Mouse (Mus musculus): ENCODE results near the gene Adgrb3. TPM values are rescaled to one million over a fixed set of nuclear protein-coding genes. Genes with fewer than 3 reads are reported as not detected.

Gene Adgrb3
- polyA plus RNA-seq, 1 experiment from 2014 or later = 40.0 TPM

- H3K9me3 ChIP-seq (replicated peaks; ENCODE audit: control insufficient read depth, low read length) = no peaks in the 10 kb centered on the region
- peak overlapping the region; percentile 62 for H3K4me2 ChIP-seq (ENCODE audit: low read length)
- H3K36me3 ChIP-seq (ENCODE audit: control insufficient read depth, insufficient read depth, low read length) = no peaks in the 10 kb centered on the region
- H3K27me3 ChIP-seq (replicated peaks; ENCODE audit: control insufficient read depth, insufficient read depth, low read length) = no peaks in the 10 kb centered on the region
- DNase-seq (ENCODE audit: low spot score) = no peak
- no peak for ATAC-seq
- peak overlapping the region; percentile 77 for H3K9ac ChIP-seq (ENCODE audit: low read length)
- WGBS = 60% methylated on average over 9 of the region's 9 CpGs
- H3K27ac ChIP-seq (ENCODE audit: low read depth, low read length) = no peak overlapping the region
- H3K4me3 ChIP-seq (ENCODE audit: low read depth, low read length) = peak overlapping the region; percentile 63
- H3K4me1 ChIP-seq (ENCODE audit: control insufficient read depth, insufficient read depth, low read length) = peaks cover 26% of the 10 kb centered on the region
Observed at GRCm38 (mm10) chr1:25828071-25828755, 1.3 kb downstream of the Adgrb3 start.

GRCm38 (mm10) chr1:25827436-25827835, 2.1 kb downstream of the Adgrb3 start:
- DNase-seq (ENCODE audit: low spot score) = no peak
- peaks cover 26% of the 10 kb centered on the region for H3K4me1 ChIP-seq (ENCODE audit: control insufficient read depth, insufficient read depth, low read length)

GRCm38 (mm10) chr1:25826771-25827170, 2.7 kb downstream of the Adgrb3 start:
- Histone ChIP-seq H3K27ac (ENCODE audit: low read depth, low read length) (no peak overlapping the region), H3K9me3 (replicated peaks; ENCODE audit: control insufficient read depth, low read length) (no peaks in the 10 kb centered on the region), H3K9ac (ENCODE audit: low read length) (no peak overlapping the region; the same call in 1 of the 2 replicates), H3K27me3 (replicated peaks; ENCODE audit: control insufficient read depth, insufficient read depth, low read length) (no peaks in the 10 kb centered on the region), H3K36me3 (ENCODE audit: control insufficient read depth, insufficient read depth, low read length) (no peaks in the 10 kb centered on the region), H3K4me3 (ENCODE audit: low read depth, low read length) (peak overlapping the region; percentile 63; the same call in 1 of the 2 replicates), H3K4me1 (ENCODE audit: control insufficient read depth, insufficient read depth, low read length) (peaks cover 25% of the 10 kb centered on the region), H3K4me2 (ENCODE audit: low read length) (peak overlapping the region; percentile 62)
- WGBS = 9% methylated on average over 7 of the region's 7 CpGs
- ATAC-seq (no peak), DNase-seq (ENCODE audit: low spot score) (peak; percentile 79)

More at GRCm38 (mm10) chr1:25827436-25827835, 2.1 kb downstream of the Adgrb3 start:
- H3K9ac ChIP-seq (ENCODE audit: low read length) = peak overlapping the region; percentile 35; the same call in 1 of the 2 replicates
- H3K4me2 ChIP-seq (ENCODE audit: low read length) = peak overlapping the region; percentile 62
- H3K27ac ChIP-seq (ENCODE audit: low read depth, low read length) = no peak overlapping the region
- no peaks in the 10 kb centered on the region for H3K9me3 ChIP-seq (replicated peaks; ENCODE audit: control insufficient read depth, low read length)
- no peak for ATAC-seq
- H3K36me3 ChIP-seq (ENCODE audit: control insufficient read depth, insufficient read depth, low read length) = no peaks in the 10 kb centered on the region
- WGBS = 62% methylated on average over 9 of the region's 9 CpGs
- peak overlapping the region; percentile 63 for H3K4me3 ChIP-seq (ENCODE audit: low read depth, low read length)
- no peaks in the 10 kb centered on the region for H3K27me3 ChIP-seq (replicated peaks; ENCODE audit: control insufficient read depth, insufficient read depth, low read length)

- Histone ChIP-seq H3K4me2 (ENCODE audit: low read length) (peak overlapping the region; percentile 62), H3K4me3 (ENCODE audit: low read depth, low read length) (peak overlapping the region; percentile 5; the same call in 1 of the 2 replicates), H3K4me1 (ENCODE audit: control insufficient read depth, insufficient read depth, low read length) (peaks cover 23% of the 10 kb centered on the region), H3K27me3 (replicated peaks; ENCODE audit: control insufficient read depth, insufficient read depth, low read length) (no peaks in the 10 kb centered on the region), H3K36me3 (ENCODE audit: control insufficient read depth, insufficient read depth, low read length) (no peaks in the 10 kb centered on the region), H3K9ac (ENCODE audit: low read length) (no peak overlapping the region), H3K27ac (ENCODE audit: low read depth, low read length) (no peak overlapping the region), H3K9me3 (replicated peaks; ENCODE audit: control insufficient read depth, low read length) (no peaks in the 10 kb centered on the region)
- DNase-seq (ENCODE audit: low spot score) (peak; percentile 65), ATAC-seq (peak; percentile 27; the same call in 1 of the 2 replicates)
- WGBS = 27% methylated on average over 4 of the region's 4 CpGs
Observed at GRCm38 (mm10) chr1:25824626-25825025, 4.9 kb downstream of the Adgrb3 start.

GRCm38 (mm10) chr1:25823961-25824360, 5.5 kb downstream of the Adgrb3 start:
- H3K27me3 ChIP-seq (replicated peaks; ENCODE audit: control insufficient read depth, insufficient read depth, low read length) = no peaks in the 10 kb centered on the region
- H3K9ac ChIP-seq (ENCODE audit: low read length) = no peak overlapping the region
- ATAC-seq = no peak
- DNase-seq (ENCODE audit: low spot score) = no peak
- no peak overlapping the region for H3K4me3 ChIP-seq (ENCODE audit: low read depth, low read length)
- no peaks in the 10 kb centered on the region for H3K9me3 ChIP-seq (replicated peaks; ENCODE audit: control insufficient read depth, low read length)
- H3K4me1 ChIP-seq (ENCODE audit: control insufficient read depth, insufficient read depth, low read length) = peaks cover 23% of the 10 kb centered on the region
- peak overlapping the region; percentile 62 for H3K4me2 ChIP-seq (ENCODE audit: low read length)
- H3K27ac ChIP-seq (ENCODE audit: low read depth, low read length) = no peak overlapping the region
- no peaks in the 10 kb centered on the region for H3K36me3 ChIP-seq (ENCODE audit: control insufficient read depth, insufficient read depth, low read length)
- WGBS = 73% methylated on average over 10 of the region's 10 CpGs

GRCm38 (mm10) chr1:25815491-25815890, 14.0 kb downstream of the Adgrb3 start:
- DNase-seq (ENCODE audit: low spot score) = no peak
- H3K36me3 ChIP-seq (ENCODE audit: control insufficient read depth, insufficient read depth, low read length) = no peaks in the 10 kb centered on the region
- WGBS = 86% methylated on average over 1 of the region's 1 CpGs

GRCm38 (mm10) chr1:25778784-25779183, 50.7 kb downstream of the Adgrb3 start:
- peaks cover 3% of the 10 kb centered on the region; the same call in 1 of the 2 replicates for H3K4me1 ChIP-seq (ENCODE audit: control insufficient read depth, insufficient read depth, low read length)
- no peak for ATAC-seq
- no peak overlapping the region for H3K4me2 ChIP-seq (ENCODE audit: low read length)
- H3K9ac ChIP-seq (ENCODE audit: low read length) = no peak overlapping the region
- no peaks in the 10 kb centered on the region for H3K36me3 ChIP-seq (ENCODE audit: control insufficient read depth, insufficient read depth, low read length)
- H3K27ac ChIP-seq (ENCODE audit: low read depth, low read length) = no peak overlapping the region
- no peaks in the 10 kb centered on the region for H3K27me3 ChIP-seq (replicated peaks; ENCODE audit: control insufficient read depth, insufficient read depth, low read length)
- H3K4me3 ChIP-seq (ENCODE audit: low read depth, low read length) = no peak overlapping the region
- DNase-seq (ENCODE audit: low spot score) = no peak
- H3K9me3 ChIP-seq (replicated peaks; ENCODE audit: control insufficient read depth, low read length) = no peaks in the 10 kb centered on the region
- WGBS = 70% methylated on average over 1 of the region's 1 CpGs

More at GRCm38 (mm10) chr1:25815491-25815890, 14.0 kb downstream of the Adgrb3 start:
- Histone ChIP-seq H3K27me3 (replicated peaks; ENCODE audit: control insufficient read depth, insufficient read depth, low read length) (no peaks in the 10 kb centered on the region), H3K9me3 (replicated peaks; ENCODE audit: control insufficient read depth, low read length) (no peaks in the 10 kb centered on the region), H3K4me1 (ENCODE audit: control insufficient read depth, insufficient read depth, low read length) (no peaks in the 10 kb centered on the region), H3K9ac (ENCODE audit: low read length) (no peak overlapping the region), H3K4me2 (ENCODE audit: low read length) (no peak overlapping the region), H3K27ac (ENCODE audit: low read depth, low read length) (no peak overlapping the region), H3K4me3 (ENCODE audit: low read depth, low read length) (no peak overlapping the region)
- ATAC-seq = no peak

GRCm38 (mm10) chr1:25777459-25777858, 52.0 kb downstream of the Adgrb3 start:
- no peak overlapping the region for H3K4me3 ChIP-seq (ENCODE audit: low read depth, low read length)
- H3K9ac ChIP-seq (ENCODE audit: low read length) = no peak overlapping the region
- H3K4me2 ChIP-seq (ENCODE audit: low read length) = no peak overlapping the region
- no peaks in the 10 kb centered on the region for H3K9me3 ChIP-seq (replicated peaks; ENCODE audit: control insufficient read depth, low read length)
- H3K4me1 ChIP-seq (ENCODE audit: control insufficient read depth, insufficient read depth, low read length) = peaks cover 3% of the 10 kb centered on the region; the same call in 1 of the 2 replicates
- 59% methylated on average over 4 of the region's 4 CpGs for WGBS
- H3K27ac ChIP-seq (ENCODE audit: low read depth, low read length) = no peak overlapping the region
- ATAC-seq = no peak
- no peak for DNase-seq (ENCODE audit: low spot score)
- H3K27me3 ChIP-seq (replicated peaks; ENCODE audit: control insufficient read depth, insufficient read depth, low read length) = no peaks in the 10 kb centered on the region
- no peaks in the 10 kb centered on the region for H3K36me3 ChIP-seq (ENCODE audit: control insufficient read depth, insufficient read depth, low read length)

- Histone ChIP-seq H3K9ac (ENCODE audit: low read length) (no peak overlapping the region), H3K9me3 (replicated peaks; ENCODE audit: control insufficient read depth, low read length) (no peaks in the 10 kb centered on the region), H3K4me1 (ENCODE audit: control insufficient read depth, insufficient read depth, low read length) (peaks cover 3% of the 10 kb centered on the region; the same call in 1 of the 2 replicates), H3K27ac (ENCODE audit: low read depth, low read length) (no peak overlapping the region), H3K4me3 (ENCODE audit: low read depth, low read length) (no peak overlapping the region), H3K36me3 (ENCODE audit: control insufficient read depth, insufficient read depth, low read length) (no peaks in the 10 kb centered on the region), H3K4me2 (ENCODE audit: low read length) (no peak overlapping the region), H3K27me3 (replicated peaks; ENCODE audit: control insufficient read depth, insufficient read depth, low read length) (no peaks in the 10 kb centered on the region)
- DNase-seq (ENCODE audit: low spot score) = peak; percentile 67
- WGBS = 76% methylated on average over 3 of the region's 3 CpGs
- no peak for ATAC-seq
Observed at GRCm38 (mm10) chr1:25775440-25776130, 53.9 kb downstream of the Adgrb3 start.

Data from forebrain, embryonic 14.5 days (tissue).